Mouse (Mus musculus): ENCODE results near the gene Cmtm2a.
A peak's percentile ranks its signal among the peaks of the same experiment; 100 is the strongest.
"Not testable (repeated sequence)": the region's sequence is repeated elsewhere in the genome, so short reads cannot be mapped to it uniquely, and the experiment has no call there.

Gene Cmtm2a

DNA sequence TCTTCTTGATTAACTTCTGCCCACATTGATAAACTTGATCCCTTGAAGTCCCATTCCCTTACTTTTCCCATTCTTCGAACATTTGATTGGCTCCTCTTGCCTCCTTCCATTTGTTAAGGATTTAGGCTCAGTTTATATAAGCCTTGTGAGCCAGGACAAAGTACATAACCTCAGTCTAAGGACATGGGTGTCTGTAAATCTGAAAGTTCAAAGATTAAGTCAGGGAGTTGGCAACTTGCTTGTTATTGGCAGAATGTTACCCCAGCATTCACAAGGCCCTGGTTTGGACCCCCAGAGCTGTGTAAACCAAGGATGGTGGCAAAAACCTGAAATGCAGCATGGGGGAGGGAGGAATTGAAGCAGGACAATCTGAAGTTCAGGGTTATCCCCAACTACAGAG is 1.4 kb upstream of the Cmtm2a start:
- no peak for DNase-seq (ENCODE audit: low read depth, low spot score)

GRCm38 (mm10) chr8:104268937-104269440 is 24.0 kb downstream of the Cmtm2a start:
- DNase-seq (ENCODE audit: low read depth, low spot score) = no peak

DNA sequence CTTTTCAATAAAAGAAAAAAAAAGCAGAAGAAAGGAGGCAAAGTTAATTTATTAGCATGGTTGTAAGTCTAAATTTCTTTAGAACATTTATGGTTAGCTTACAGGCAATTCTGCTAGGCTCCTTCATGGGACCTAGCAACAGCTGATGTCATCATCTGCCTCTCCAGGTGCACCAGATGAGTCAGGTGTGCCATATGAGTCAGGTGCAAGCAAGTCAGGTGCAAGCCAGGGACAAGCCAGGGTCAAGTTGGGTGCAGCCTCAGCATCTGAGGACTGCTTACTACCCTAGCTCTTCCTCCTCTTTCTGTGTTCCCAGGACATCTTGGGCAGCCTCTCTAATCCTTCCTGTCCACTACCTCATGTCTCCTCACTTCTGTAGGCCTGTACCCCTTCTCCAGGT is 24.6 kb downstream of the Cmtm2a start:
- no peak for DNase-seq (ENCODE audit: low read depth, low spot score)

DNA sequence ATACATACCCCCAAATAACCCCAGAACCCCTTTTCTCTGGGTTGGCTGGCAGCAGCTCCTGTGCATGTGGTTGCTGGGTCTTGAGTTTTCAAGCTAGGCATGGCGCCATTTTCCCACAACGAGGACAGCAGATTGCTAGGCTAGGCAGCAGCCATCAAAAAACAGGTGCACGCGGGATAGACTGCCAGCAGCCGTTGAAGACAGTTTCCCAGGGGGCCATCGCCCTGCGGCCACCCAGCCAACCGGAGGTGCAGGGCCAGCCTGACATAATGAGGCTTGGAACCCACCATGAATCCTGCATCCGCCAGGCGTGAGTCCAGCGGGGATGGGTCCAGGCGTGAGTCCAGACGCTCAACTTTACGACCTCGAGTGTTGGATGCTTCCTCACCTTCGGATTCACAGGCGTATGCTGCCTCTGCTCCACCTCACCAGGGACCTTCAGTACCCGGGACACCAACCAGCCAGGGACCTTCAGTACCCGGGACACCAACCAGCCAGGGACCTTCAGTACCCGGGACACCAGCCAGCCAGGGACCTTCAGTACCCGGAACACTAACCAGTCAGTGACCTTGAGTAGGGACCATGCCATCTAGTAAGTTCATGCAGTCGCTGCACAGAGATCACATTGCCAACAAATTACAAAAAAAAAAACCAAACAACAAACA is 28.6 kb downstream of the Cmtm2a start:
- DNase-seq (ENCODE audit: low read depth, low spot score) = not testable (repeated sequence)

DNA sequence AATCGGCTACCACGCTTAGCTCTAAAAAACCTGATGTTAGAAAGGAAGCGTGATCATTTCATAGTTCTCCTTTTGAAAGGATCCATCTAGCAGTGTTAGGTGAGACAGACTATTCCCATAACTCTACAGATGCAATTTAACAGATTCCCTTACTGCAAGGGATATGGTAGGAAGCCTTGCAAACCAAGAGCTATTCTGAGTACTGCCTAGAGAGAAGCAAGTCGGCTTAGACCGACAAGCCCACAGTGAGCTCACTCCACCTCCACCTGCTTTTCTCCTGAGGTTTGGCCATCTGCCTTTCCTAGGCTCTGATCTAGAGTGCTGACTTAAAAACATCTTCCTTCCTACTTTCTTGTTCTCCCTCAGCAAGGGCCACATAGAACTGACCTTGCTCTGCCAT is 31.2 kb downstream of the Cmtm2a start:
- not testable (repeated sequence) for DNase-seq (ENCODE audit: low read depth, low spot score)

- DNase-seq (ENCODE audit: low read depth, low spot score) = peak; percentile 71
Observed at GRCm38 (mm10) chr8:104253016-104253415, 40.0 kb downstream of the Cmtm2a start.

GRCm38 (mm10) chr8:104251461-104251860 is 41.5 kb downstream of the Cmtm2a start:
- DNase-seq (ENCODE audit: low read depth, low spot score) = no peak

- peak; percentile 96 for DNase-seq (ENCODE audit: low read depth, low spot score)
Observed at GRCm38 (mm10) chr8:104250439-104251367, 42.3 kb downstream of the Cmtm2a start, which contains the start of gene Cklf. TSS of gene Cklf (plus strand) at chr8:104250861.

DNA sequence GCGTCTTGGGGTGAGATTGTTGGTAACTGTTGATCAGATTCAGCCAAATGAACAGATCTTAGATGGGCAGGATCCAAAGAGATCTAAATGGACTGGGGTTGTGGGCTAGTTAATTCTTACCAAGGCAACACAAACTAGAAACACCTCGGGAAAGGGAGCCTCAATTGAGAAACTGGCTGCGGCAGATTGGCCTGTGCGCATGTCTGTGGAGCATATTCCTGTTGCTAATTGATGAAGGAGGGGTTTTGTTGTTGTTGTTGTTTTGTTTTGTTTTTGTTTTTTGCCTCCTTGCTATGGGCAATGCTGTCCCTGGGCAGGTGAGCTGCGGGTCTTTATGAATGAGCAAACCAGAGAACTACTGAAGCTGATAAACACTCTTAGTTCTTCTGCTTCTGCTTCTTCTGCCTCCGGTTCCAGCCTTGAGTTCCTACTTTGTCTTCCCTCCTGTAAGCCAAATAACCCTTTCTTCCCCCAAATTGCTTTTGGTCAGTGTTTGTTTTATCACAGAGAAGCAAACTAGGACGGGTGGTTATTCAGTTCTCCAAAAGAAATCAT is 43.5 kb downstream of the Cmtm2a start:
- no peak for DNase-seq (ENCODE audit: low read depth, low spot score)

DNA sequence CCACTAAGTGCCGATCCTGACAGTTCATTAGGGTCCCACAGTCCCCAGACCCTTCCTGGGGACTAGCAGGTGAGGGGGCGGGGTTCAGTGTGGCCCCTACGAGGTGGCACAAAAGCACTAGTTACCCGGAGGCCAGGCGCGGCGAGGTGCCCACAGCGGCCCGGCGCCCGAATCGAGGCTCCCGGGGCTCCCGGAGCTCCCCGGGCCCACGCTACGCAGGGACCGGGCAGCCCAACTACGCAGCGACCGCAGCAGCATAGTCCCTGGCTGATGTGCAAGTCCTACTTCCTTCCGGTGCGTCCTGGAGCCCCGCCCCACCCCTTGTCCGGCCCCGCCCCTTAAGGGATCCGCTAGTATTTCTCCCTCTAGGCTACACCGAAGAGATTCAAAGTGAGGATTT is 44.7 kb downstream of the Cmtm2a start, which contains the start of gene Tk2:
Tk2 (minus strand) TSS at position 283 of the 400 bp plus-strand sequence.
- peak; percentile 90 for DNase-seq (ENCODE audit: low read depth, low spot score)

GRCm38 (mm10) chr8:104247908-104248275 is 45.1 kb downstream of the Cmtm2a start:
- DNase-seq (ENCODE audit: low read depth, low spot score) = peak; percentile 75

DNA sequence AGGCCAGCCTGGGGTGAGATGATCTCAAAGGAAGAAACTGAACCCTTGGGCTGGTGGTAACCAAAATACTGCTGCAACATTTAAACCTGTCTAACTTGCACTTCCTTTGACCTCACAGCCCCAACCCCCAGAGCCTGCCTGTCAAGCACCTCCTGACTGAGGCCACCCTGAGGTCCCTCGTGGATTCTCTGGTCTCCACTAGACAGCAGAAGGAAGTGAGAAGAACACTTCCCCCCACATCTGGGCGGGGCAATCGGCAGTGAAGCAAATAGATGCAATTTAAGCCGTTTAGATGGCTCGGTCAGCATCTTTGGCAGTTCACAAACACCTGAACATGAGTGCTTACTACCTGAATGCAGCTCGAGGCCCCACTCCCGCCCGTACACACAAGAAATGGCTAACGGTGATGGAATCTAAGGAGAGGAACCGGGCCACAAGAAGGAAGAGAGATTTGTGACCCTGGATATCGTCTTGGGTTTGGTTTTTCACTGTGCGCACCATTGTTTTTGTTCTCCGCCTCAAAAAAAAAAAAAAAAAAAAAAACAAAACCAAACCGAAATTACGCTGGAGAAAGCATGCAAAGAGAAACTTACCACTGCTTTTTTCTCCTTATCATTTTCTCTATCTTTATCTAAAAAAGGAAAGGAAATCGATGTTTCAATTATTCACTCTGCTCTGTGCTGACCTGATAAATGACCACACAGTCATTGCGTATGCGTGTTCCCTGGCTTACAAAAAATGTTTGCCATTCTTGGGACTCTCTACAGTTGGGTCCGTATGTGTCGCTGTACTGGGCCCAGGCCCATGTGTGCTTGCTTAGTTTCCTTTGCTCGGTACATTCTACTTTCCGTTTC is 45.7 kb downstream of the Cmtm2a start:
- DNase-seq (ENCODE audit: low read depth, low spot score) = peak; percentile 90

DNA sequence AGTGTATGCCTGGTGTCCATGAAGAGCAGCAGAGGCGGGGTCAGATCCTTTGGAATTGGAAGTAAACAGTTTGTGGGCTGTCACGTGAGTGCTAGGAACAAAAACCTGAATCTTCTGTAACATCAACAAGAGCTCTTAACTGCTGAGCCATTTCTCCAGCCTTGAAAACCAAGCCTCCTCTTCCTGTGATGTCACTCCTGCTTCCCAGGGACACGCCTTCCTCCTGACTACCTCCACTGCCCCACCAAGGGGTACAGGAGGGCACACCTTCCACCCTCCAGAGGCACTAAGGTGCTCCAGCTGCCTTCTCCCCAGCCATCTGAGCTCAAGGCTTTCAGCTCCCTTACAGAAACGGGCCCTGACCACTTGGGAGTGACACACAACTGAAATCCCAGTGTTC is 46.4 kb downstream of the Cmtm2a start:
- no peak for DNase-seq (ENCODE audit: low read depth, low spot score)

GRCm38 (mm10) chr8:104242038-104242644 is 50.8 kb downstream of the Cmtm2a start:
- DNase-seq (ENCODE audit: low read depth, low spot score) = no peak

DNA sequence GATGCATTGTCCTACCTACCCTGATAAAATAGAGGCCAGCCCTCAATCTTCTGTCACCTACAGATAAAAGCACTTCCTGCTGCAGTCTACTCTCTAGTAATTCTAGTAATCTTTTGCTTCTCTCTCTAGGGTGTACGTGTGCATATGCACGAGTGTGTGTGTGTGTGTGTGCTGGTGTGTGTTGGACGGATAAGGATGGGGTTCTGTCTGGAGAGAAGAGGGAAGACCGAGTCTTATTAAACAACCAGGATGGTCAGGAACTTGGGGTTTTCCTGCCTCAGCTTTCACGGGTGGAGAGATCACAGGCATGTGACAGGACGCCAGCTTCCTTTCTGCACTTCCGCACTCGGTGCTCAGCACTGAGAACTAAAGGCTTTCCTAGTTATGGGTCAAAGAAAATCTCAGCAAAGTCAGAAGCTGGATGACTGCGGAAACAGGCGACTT is 53.5 kb downstream of the Cmtm2a start:
- DNase-seq (ENCODE audit: low read depth, low spot score) = no peak

- DNase-seq (ENCODE audit: low read depth, low spot score) = no peak
Observed at GRCm38 (mm10) chr8:104234573-104234972, 58.4 kb downstream of the Cmtm2a start.

DNA sequence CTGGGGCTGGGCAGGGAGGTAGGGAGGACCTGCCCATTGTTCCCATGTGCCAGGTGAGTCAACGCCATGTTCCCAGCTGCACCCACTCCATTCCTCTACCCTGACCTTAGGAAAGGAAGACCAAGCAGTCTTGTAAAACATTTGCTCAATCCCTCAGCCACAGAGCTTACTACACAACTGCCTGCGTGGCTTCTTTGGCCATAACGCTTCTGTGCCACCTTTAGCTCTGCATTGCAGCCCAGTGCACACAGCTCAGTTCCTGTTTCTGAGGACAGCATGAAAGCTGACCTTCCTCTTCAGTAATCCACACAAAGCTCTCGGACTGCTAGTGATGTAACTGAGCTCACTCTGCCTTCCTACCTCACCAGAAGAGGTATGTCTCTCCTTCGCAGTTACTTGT is 60.1 kb downstream of the Cmtm2a start:
- DNase-seq (ENCODE audit: low read depth, low spot score) = peak; percentile 70

- DNase-seq (ENCODE audit: low read depth, low spot score) = no peak
Observed at GRCm38 (mm10) chr8:104232039-104232438, 60.9 kb downstream of the Cmtm2a start.

Measured in A20 (cell line).